Mouse (Mus musculus) ES-Bruce4 (cell line): ENCODE results near the gene Xpot.

Experiments
- CTCF ChIP-seq: IDR thresholded peaks from one replicate; pipeline ENCODE4 v1.8.1; 2011; ENCODE audit warnings: low read depth, low read length
- EP300 ChIP-seq: IDR thresholded peaks from 2 replicates; pipeline ENCODE4 v1.6.1; 2011; ENCODE audit warnings: low read depth, low read length; ENCODE audit not compliant: insufficient read depth
- POLR2A ChIP-seq: IDR thresholded peaks from one replicate; pipeline ENCODE4 v1.8.1; 2011; ENCODE audit warnings: low read length; ENCODE audit not compliant: insufficient read depth

DNA sequence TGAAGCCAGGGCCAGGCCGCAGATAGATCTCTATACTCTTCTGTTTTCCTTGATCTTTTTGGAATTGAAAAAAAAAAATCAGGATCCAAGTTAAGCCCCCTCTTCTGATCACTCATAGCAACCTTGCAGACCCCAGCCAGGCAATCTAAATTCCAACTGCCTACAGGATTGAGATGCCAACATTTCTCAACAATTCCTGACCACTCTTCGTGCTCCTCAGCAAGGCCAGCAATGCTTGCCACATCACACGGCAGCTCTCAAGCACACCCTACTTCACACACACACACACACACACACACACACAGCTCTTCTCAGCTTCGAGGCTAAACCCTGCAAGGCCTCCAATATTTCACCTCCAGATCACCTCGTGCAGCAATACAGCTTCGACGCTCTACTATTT, 2.5 kb downstream of the Xpot start:
- TF ChIP-seq CTCF = no peak
- no peak for TF ChIP-seq POLR2A
- TF ChIP-seq EP300 = no peak
